Mouse (Mus musculus): ENCODE measurements around the gene Aco1. TPM values are rescaled to one million over a fixed set of nuclear protein-coding genes. Genes with fewer than 3 reads are reported as not detected.

Aco1 gene
- polyA plus RNA-seq, 1 experiment from 2014 or later, result 57.5 TPM

DNA sequence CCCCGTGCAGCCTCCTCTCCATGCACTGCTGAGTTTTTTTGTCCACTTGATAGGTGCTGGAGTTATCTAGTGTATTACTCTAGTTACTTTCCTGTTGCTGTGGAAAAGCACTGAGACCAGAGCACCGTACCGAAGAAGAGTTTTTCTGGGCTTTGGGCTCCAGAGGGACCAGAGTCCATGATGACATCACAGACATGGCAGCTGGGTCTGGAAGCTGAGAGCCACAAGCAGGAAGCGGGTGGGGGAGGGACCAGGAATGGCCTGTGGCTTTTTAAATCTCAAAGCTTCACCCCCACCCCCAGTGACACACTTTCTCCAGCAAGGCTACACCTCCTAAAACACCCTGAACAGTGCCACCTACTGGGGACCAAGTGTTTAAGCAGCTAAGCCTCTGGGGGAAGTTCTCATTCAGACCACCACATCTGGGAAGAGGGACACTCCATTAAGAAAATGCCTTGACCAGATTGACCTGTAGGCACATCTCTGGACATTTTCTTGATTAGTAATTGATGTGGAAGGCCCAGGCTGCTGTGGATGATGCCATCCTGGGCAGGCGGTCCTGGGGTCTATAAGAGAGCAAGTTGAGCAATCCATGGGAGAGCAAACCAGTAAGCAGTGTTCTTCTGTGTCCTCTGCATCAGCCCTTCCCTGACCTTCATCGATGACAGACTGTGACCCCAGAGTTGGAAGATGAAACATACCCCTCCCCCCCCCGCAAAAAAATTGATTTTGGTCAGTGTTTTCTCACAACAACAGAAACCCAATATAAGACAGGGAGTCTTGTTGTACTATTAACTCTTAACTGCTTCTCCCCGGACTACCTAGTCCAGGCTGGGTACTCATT, 17.9 kb downstream of the Aco1 start:
- no peak for ATAC-seq (ENCODE audit: borderline replicate concordance, extremely low read depth, low FRiP score, low TSS enrichment)
- no peaks in the 10 kb centered on the region for H3K27me3 ChIP-seq
- H3K9me3 ChIP-seq, result no peaks in the 10 kb centered on the region
- no peak overlapping the region for H3K27ac ChIP-seq
- peaks cover 9% of the 10 kb centered on the region; the same call in 1 of the 2 replicates for H3K36me3 ChIP-seq
- H3K4me1 ChIP-seq, result peaks cover 24% of the 10 kb centered on the region
- H3K9ac ChIP-seq, result no peak overlapping the region
- H3K4me3 ChIP-seq, result no peak overlapping the region
- WGBS, result 90% methylated on average over 8 of the region's 8 CpGs
- no peak overlapping the region for H3K4me2 ChIP-seq

GRCm38 (mm10) chr4:40163646-40164045, 20.8 kb downstream of the Aco1 start:
- ATAC-seq (ENCODE audit: borderline replicate concordance, extremely low read depth, low FRiP score, low TSS enrichment), result no peak

GRCm38 (mm10) chr4:40171477-40171876, 28.6 kb downstream of the Aco1 start:
- Histone ChIP-seq H3K4me1 (no peaks in the 10 kb centered on the region), H3K27ac (no peak overlapping the region), H3K9me3 (no peaks in the 10 kb centered on the region), H3K9ac (no peak overlapping the region), H3K4me3 (no peak overlapping the region), H3K4me2 (no peak overlapping the region), H3K27me3 (no peaks in the 10 kb centered on the region), H3K36me3 (peaks cover 26% of the 10 kb centered on the region)
- 76% methylated on average over 4 of the region's 4 CpGs for WGBS
- ATAC-seq (ENCODE audit: borderline replicate concordance, extremely low read depth, low FRiP score, low TSS enrichment), result no peak

More at GRCm38 (mm10) chr4:40163646-40164045, 20.8 kb downstream of the Aco1 start:
- WGBS, result 87% methylated on average over 10 of the region's 10 CpGs
- no peaks in the 10 kb centered on the region for H3K9me3 ChIP-seq
- H3K9ac ChIP-seq, result no peak overlapping the region
- H3K27ac ChIP-seq, result no peak overlapping the region
- no peak overlapping the region for H3K4me2 ChIP-seq
- H3K36me3 ChIP-seq, result peaks cover 28% of the 10 kb centered on the region
- no peaks in the 10 kb centered on the region for H3K4me1 ChIP-seq
- no peak overlapping the region for H3K4me3 ChIP-seq
- no peaks in the 10 kb centered on the region for H3K27me3 ChIP-seq

GRCm38 (mm10) chr4:40172336-40172735, 29.5 kb downstream of the Aco1 start:
- 81% methylated on average over 2 of the region's 2 CpGs for WGBS
- no peak for ATAC-seq (ENCODE audit: borderline replicate concordance, extremely low read depth, low FRiP score, low TSS enrichment)
- H3K27me3 ChIP-seq, result no peaks in the 10 kb centered on the region

DNA sequence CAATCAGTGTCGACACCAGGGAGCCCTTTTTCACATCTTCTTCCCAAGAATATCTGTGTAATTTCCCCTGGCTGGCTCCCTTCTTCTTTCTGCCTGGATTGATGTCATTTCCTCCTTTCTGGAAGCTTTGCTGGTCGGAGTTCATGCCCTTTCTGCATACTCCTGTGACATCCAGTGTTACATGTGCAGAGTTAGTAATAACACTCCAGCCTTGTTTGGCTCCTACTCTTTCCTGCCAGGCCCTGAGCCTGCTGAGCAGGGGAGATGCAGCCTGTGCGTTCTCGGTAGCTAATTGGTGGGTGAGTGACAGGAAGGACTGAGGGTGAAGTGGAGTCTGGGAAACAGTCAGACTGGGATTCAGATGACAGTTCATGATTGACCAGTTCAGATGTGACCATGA, 31.4 kb downstream of the Aco1 start:
- no peak for ATAC-seq (ENCODE audit: borderline replicate concordance, extremely low read depth, low FRiP score, low TSS enrichment)
- no peaks in the 10 kb centered on the region for H3K9me3 ChIP-seq
- no peak overlapping the region for H3K4me3 ChIP-seq
- no peaks in the 10 kb centered on the region for H3K27me3 ChIP-seq
- 53% methylated on average over 4 of the region's 4 CpGs for WGBS
- peaks cover 21% of the 10 kb centered on the region for H3K36me3 ChIP-seq
- H3K4me1 ChIP-seq, result no peaks in the 10 kb centered on the region
- no peak overlapping the region for H3K4me2 ChIP-seq
- H3K9ac ChIP-seq, result no peak overlapping the region
- no peak overlapping the region for H3K27ac ChIP-seq

More at GRCm38 (mm10) chr4:40172336-40172735, 29.5 kb downstream of the Aco1 start:
- no peak overlapping the region for H3K27ac ChIP-seq
- H3K9ac ChIP-seq, result no peak overlapping the region
- no peak overlapping the region for H3K4me3 ChIP-seq
- H3K4me1 ChIP-seq, result no peaks in the 10 kb centered on the region
- H3K4me2 ChIP-seq, result no peak overlapping the region
- H3K9me3 ChIP-seq, result no peaks in the 10 kb centered on the region
- peaks cover 20% of the 10 kb centered on the region for H3K36me3 ChIP-seq

DNA sequence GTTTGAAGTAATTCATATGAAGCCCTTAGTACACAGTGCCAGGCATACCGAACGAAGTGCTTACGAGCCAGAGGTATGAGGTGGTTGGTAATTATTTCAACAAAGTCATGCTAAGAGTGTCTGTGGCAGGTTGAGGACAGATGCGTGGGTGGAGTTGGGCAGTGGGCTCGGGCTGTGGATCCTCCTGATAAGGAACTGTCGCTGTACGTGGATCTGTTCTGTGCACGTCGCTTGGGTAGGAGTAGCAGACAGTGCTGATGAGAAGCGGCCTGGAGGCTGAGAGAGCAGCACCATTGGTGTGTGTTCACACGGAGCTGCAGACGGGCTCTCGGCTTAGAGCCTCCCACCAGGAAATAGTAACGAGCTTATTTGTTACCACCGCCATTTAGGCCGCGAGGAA, 35.7 kb downstream of the Aco1 start:
- Histone ChIP-seq H3K36me3 (peaks cover 44% of the 10 kb centered on the region), H3K4me1 (no peaks in the 10 kb centered on the region)
- 85% methylated on average over 17 of the region's 17 CpGs for WGBS

GRCm38 (mm10) chr4:40180046-40180445, 37.2 kb downstream of the Aco1 start:
- no peak overlapping the region for H3K4me2 ChIP-seq
- no peak for ATAC-seq (ENCODE audit: borderline replicate concordance, extremely low read depth, low FRiP score, low TSS enrichment)
- no peaks in the 10 kb centered on the region for H3K4me1 ChIP-seq
- WGBS, result 90% methylated on average over 6 of the region's 6 CpGs
- no peaks in the 10 kb centered on the region for H3K27me3 ChIP-seq
- no peak overlapping the region for H3K4me3 ChIP-seq
- peaks cover 57% of the 10 kb centered on the region for H3K36me3 ChIP-seq
- H3K27ac ChIP-seq, result no peak overlapping the region
- H3K9me3 ChIP-seq, result no peaks in the 10 kb centered on the region
- H3K9ac ChIP-seq, result no peak overlapping the region

More for the DNA sequence above, 35.7 kb downstream of the Aco1 start:
- no peaks in the 10 kb centered on the region for H3K27me3 ChIP-seq
- no peaks in the 10 kb centered on the region for H3K9me3 ChIP-seq
- H3K4me3 ChIP-seq, result no peak overlapping the region
- ATAC-seq (ENCODE audit: borderline replicate concordance, extremely low read depth, low FRiP score, low TSS enrichment), result no peak
- no peak overlapping the region for H3K4me2 ChIP-seq
- H3K9ac ChIP-seq, result no peak overlapping the region
- no peak overlapping the region for H3K27ac ChIP-seq

GRCm38 (mm10) chr4:40181681-40182080, 38.8 kb downstream of the Aco1 start:
- Histone ChIP-seq H3K36me3 (peaks cover 68% of the 10 kb centered on the region), H3K9ac (no peak overlapping the region), H3K9me3 (no peaks in the 10 kb centered on the region), H3K27ac (no peak overlapping the region), H3K27me3 (no peaks in the 10 kb centered on the region), H3K4me2 (no peak overlapping the region), H3K4me3 (no peak overlapping the region), H3K4me1 (no peaks in the 10 kb centered on the region)
- WGBS, result 92% methylated on average over 8 of the region's 8 CpGs
- no peak for ATAC-seq (ENCODE audit: borderline replicate concordance, extremely low read depth, low FRiP score, low TSS enrichment)

- Histone ChIP-seq H3K27ac (no peak overlapping the region), H3K4me3 (no peak overlapping the region), H3K27me3 (no peaks in the 10 kb centered on the region), H3K4me2 (no peak overlapping the region), H3K4me1 (no peaks in the 10 kb centered on the region), H3K9me3 (no peaks in the 10 kb centered on the region), H3K36me3 (peaks cover 74% of the 10 kb centered on the region), H3K9ac (no peak overlapping the region)
- WGBS, result 36% methylated on average over 14 of the region's 14 CpGs
- 0 out of 2 replicates have a peak, but pooled peaks have one; percentile 39 for ATAC-seq (ENCODE audit: borderline replicate concordance, extremely low read depth, low FRiP score, low TSS enrichment)
These were observed 39.9 kb downstream of the Aco1 start for GRCm38 (mm10) chr4:40182651-40183320.

- WGBS, result 91% methylated on average over 6 of the region's 6 CpGs
- no peak for ATAC-seq (ENCODE audit: borderline replicate concordance, extremely low read depth, low FRiP score, low TSS enrichment)
- no peaks in the 10 kb centered on the region for H3K27me3 ChIP-seq
- H3K27ac ChIP-seq, result no peak overlapping the region
- no peak overlapping the region for H3K4me2 ChIP-seq
- peaks cover 74% of the 10 kb centered on the region for H3K36me3 ChIP-seq
- H3K4me1 ChIP-seq, result no peaks in the 10 kb centered on the region
- H3K4me3 ChIP-seq, result no peak overlapping the region
- no peak overlapping the region for H3K9ac ChIP-seq
- H3K9me3 ChIP-seq, result no peaks in the 10 kb centered on the region
These were observed 40.9 kb downstream of the Aco1 start for GRCm38 (mm10) chr4:40183781-40184180.

GRCm38 (mm10) chr4:40184470-40184869, 41.6 kb downstream of the Aco1 start:
- no peak for ATAC-seq (ENCODE audit: borderline replicate concordance, extremely low read depth, low FRiP score, low TSS enrichment)
- WGBS, result 75% methylated on average over 5 of the region's 5 CpGs

GRCm38 (mm10) chr4:40187956-40188355, 45.1 kb downstream of the Aco1 start:
- no peaks in the 10 kb centered on the region for H3K27me3 ChIP-seq
- H3K4me1 ChIP-seq, result no peaks in the 10 kb centered on the region
- H3K36me3 ChIP-seq, result peaks cover 70% of the 10 kb centered on the region
- no peak overlapping the region for H3K9ac ChIP-seq
- no peaks in the 10 kb centered on the region for H3K9me3 ChIP-seq
- no peak overlapping the region; the same call in 1 of the 2 replicates for H3K27ac ChIP-seq
- H3K4me2 ChIP-seq, result no peak overlapping the region
- ATAC-seq (ENCODE audit: borderline replicate concordance, extremely low read depth, low FRiP score, low TSS enrichment), result no peak
- WGBS, result 77% methylated on average over 7 of the region's 7 CpGs
- no peak overlapping the region for H3K4me3 ChIP-seq

More at GRCm38 (mm10) chr4:40184470-40184869, 41.6 kb downstream of the Aco1 start:
- Histone ChIP-seq H3K4me1 (no peaks in the 10 kb centered on the region), H3K9me3 (no peaks in the 10 kb centered on the region), H3K36me3 (peaks cover 78% of the 10 kb centered on the region), H3K4me2 (no peak overlapping the region), H3K9ac (no peak overlapping the region), H3K4me3 (no peak overlapping the region), H3K27me3 (no peaks in the 10 kb centered on the region), H3K27ac (no peak overlapping the region)
